Mouse (Mus musculus): ENCODE data around the gene Abca4.

GRCm38 (mm10) chr3:122019159-122019558 lies 25.1 kb upstream of the Abca4 start:
- TF ChIP-seq CTCF (IDR thresholded peaks at IDR 0.05; ENCODE audit: low read depth) (no peak), EP300 (optimal IDR thresholded peaks at IDR 0.05) (no peak)
